Mouse (Mus musculus) granulocyte monocyte progenitor cell, adult 5-6 weeks (primary cell): ENCODE data around the gene 4930519P11Rik. TPM values are rescaled to one million over a fixed set of nuclear protein-coding genes. Genes with fewer than 3 reads are reported as not detected.

Source experiments
- total RNA-seq, 2 experiments: library from RNA; stranded (forward) in 1 of 2; stranded (reverse) in 1 of 2; fragments of 200-712, 200-1000 nt in 1 of 2; fragments of >200 nt in 1 of 2; fragmentation: Nextera tagmentation in 1 of 2; gene quantifications; 2 replicates each; pipeline ENCODE4 v1.2.3; 2014 to 2017

The 4930519P11Rik gene
- total RNA-seq, 2 experiments from 2014 or later: not detected

Other genes starting within 250 kb of the 4930519P11Rik start
- 10.7 and 15.4 TPM in 2 replicates for gene Cdk5rap1, start 240.4 kb downstream of the 4930519P11Rik start, total RNA-seq (2014; fragmentation: Nextera tagmentation)
- 15.6 and 16.1 TPM in 2 replicates for gene Cdk5rap1, start 240.4 kb downstream of the 4930519P11Rik start, total RNA-seq (2017)
- 0.56 TPM in 1 of 2 replicates, not detected in the other for gene Snta1, start 205.3 kb downstream of the 4930519P11Rik start, total RNA-seq (2014; fragmentation: Nextera tagmentation)
- 0.04 TPM in 1 of 2 replicates, not detected in the other for gene Snta1, start 205.3 kb downstream of the 4930519P11Rik start, total RNA-seq (2017)
- gene Cbfa2t2, start 177.0 kb downstream of the 4930519P11Rik start, total RNA-seq (2014; fragmentation: Nextera tagmentation): 13.3 and 14.7 TPM in 2 replicates
- gene Cbfa2t2, start 177.0 kb downstream of the 4930519P11Rik start, total RNA-seq (2017): 12.1 and 13.0 TPM in 2 replicates
- gene 1700003F12Rik, start 66.4 kb downstream of the 4930519P11Rik start, total RNA-seq (2014; fragmentation: Nextera tagmentation): not detected in 2 replicates
- gene 1700003F12Rik, start 66.4 kb downstream of the 4930519P11Rik start, total RNA-seq (2017): not detected in 2 replicates
- not detected in 2 replicates for gene Actl10, start 61.7 kb downstream of the 4930519P11Rik start, total RNA-seq (2014; fragmentation: Nextera tagmentation)
- gene Actl10, start 61.7 kb downstream of the 4930519P11Rik start, total RNA-seq (2017): not detected in 2 replicates
- 1.8 and 7.0 TPM in 2 replicates for gene Necab3, start 54.5 kb downstream of the 4930519P11Rik start, total RNA-seq (2014; fragmentation: Nextera tagmentation)
- gene Necab3, start 54.5 kb downstream of the 4930519P11Rik start, total RNA-seq (2017): 2.4 TPM in 1 of 2 replicates, not detected in the other
- 32.0 and 45.2 TPM in 2 replicates for gene E2f1, start 43.5 kb downstream of the 4930519P11Rik start, total RNA-seq (2014; fragmentation: Nextera tagmentation)
- 7.5 and 9.9 TPM in 2 replicates for gene E2f1, start 43.5 kb downstream of the 4930519P11Rik start, total RNA-seq (2017)
- 8.4 and 15.5 TPM in 2 replicates for gene Pxmp4, start 9.7 kb downstream of the 4930519P11Rik start, total RNA-seq (2014; fragmentation: Nextera tagmentation)
- gene Pxmp4, start 9.7 kb downstream of the 4930519P11Rik start, total RNA-seq (2017): 11.5 and 15.2 TPM in 2 replicates
- gene Zfp341, start 140 bp downstream of the 4930519P11Rik start, total RNA-seq (2014; fragmentation: Nextera tagmentation): 1.2 and 1.7 TPM in 2 replicates
- 0.77 and 1.3 TPM in 2 replicates for gene Zfp341, start 140 bp downstream of the 4930519P11Rik start, total RNA-seq (2017)
- gene Chmp4b, start 38.3 kb upstream of the 4930519P11Rik start, total RNA-seq (2014; fragmentation: Nextera tagmentation): 108 and 120 TPM in 2 replicates
- 125 and 129 TPM in 2 replicates for gene Chmp4b, start 38.3 kb upstream of the 4930519P11Rik start, total RNA-seq (2017)
- not detected in 2 replicates for gene Gm14214, start 156.6 kb upstream of the 4930519P11Rik start, total RNA-seq (2014; fragmentation: Nextera tagmentation)
- gene Gm14214, start 156.6 kb upstream of the 4930519P11Rik start, total RNA-seq (2017): not detected in 2 replicates
- 152 and 190 TPM in 2 replicates for gene Raly, start 177.7 kb upstream of the 4930519P11Rik start, total RNA-seq (2014; fragmentation: Nextera tagmentation)
- gene Raly, start 177.7 kb upstream of the 4930519P11Rik start, total RNA-seq (2017): 191 and 211 TPM in 2 replicates
- gene a, start 178.0 kb upstream of the 4930519P11Rik start, total RNA-seq (2014; fragmentation: Nextera tagmentation): not detected in 2 replicates
- gene a, start 178.0 kb upstream of the 4930519P11Rik start, total RNA-seq (2017): not detected in 2 replicates